Mouse (Mus musculus): ENCODE measurements around the gene Ndst2.

DNA sequence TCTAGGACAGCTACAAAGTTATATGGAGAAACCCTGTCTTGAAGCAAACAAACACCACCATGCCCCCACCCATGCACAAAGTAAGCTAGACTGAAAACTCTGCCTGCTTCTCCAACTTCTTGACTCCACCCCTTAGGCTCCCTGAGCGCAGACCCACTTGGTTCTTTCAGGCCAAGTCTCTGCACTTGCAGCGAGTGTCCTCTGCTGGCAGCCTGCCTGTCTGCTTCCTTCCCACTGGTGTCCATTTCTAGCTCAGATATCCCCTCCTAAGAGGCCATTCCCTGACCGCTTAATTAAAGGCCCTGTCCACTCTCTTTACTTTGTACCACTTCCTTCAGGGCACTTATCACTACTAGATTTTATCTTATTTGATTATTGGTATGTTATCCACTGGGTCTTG, 9.3 kb upstream of the Ndst2 start:
- TF ChIP-seq CTCF (IDR thresholded peaks at IDR 0.05; ENCODE audit: borderline replicate concordance, extremely low read depth, insufficient read depth, insufficient read length) (no peak), POLR2A (IDR thresholded peaks at IDR 0.05; ENCODE audit: borderline replicate concordance, extremely low read depth, insufficient read depth, insufficient read length, poor library complexity, severe bottlenecking) (no peak)

Data from brain, embryonic 14.5 days (tissue).